Mouse (Mus musculus) erythroblast, embryonic 14.5 days (primary cell): ENCODE data around the gene Dnaja4.

Experiments used
- GATA1 ChIP-seq: IDR thresholded peaks from 2 replicates; pipeline ENCODE4 v1.6.1; 2012; ENCODE audit warnings: low read length, inconsistent platforms, mixed read lengths
- TAL1 ChIP-seq: IDR thresholded peaks from 3 replicates; pipeline ENCODE4 v1.6.1; 2012; ENCODE audit warnings: low read length, inconsistent platforms, mixed read lengths

DNA sequence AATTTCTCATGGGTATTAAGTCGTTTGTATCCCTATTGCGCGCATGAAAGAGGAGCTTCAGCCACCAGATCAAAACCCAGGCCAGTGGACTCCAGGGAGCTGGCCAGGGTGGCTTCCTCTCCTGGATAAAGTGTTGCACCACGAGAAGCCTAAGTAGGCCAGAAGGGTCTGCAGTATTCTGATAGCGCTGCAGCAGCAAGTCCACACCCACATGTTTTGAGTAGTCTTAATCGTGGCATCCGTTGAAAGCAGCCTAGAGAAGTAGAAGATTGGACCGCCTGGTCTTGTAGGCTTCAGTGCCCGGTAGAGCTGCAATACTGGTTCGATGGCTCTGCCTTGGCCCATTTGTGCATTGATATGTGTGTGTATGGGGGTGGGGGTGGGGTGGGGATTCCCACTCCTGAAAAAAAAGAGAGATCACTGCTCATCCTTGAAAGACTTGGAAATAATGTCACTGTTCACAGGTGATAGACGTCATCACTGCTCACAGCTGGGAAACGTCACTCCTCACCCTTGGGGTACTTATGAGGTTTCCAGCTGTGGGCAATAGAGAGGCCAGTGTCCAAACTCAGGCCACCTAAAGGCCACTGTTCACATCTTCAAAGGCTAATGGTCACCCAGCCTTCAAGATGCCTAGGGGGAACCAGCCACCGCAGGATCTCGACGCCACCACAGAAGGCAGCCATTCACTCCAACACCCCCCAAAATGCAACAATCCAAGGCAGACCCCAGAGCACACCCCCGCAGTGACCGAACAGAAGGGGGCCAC, at the start of gene Dnaja4:
- TF ChIP-seq TAL1 (peak; percentile 86), GATA1 (peak; percentile 61)
